Mouse (Mus musculus): Measurements from ENCODE around the gene Fam166b. TPM values are rescaled to one million over a fixed set of nuclear protein-coding genes. Genes with fewer than 3 reads are reported as not detected.

Fam166b gene
- total RNA-seq, 2 experiments from 2014 or later, result not detected

GRCm38 (mm10) chr4:43386932-43387331 lies 42.0 kb downstream of the Fam166b start:
- intact Hi-C loops (cut with DNase I; ENCODE audit: low total_unique reads), result no loop called here

GRCm38 (mm10) chr4:43384541-43384940 lies 44.4 kb downstream of the Fam166b start:
- DNase-seq, result no peak
- intact Hi-C loops (cut with DNase I; ENCODE audit: low total_unique reads), result loop anchor here (5.0 kb wide), 1 partner anchor 38 kb away; no protein-coding TSS in a partner anchor

More at GRCm38 (mm10) chr4:43386932-43387331, 42.0 kb downstream of the Fam166b start:
- DNase-seq, result no peak

GRCm38 (mm10) chr4:43384083-43384460 lies 44.9 kb downstream of the Fam166b start:
- intact Hi-C loops (cut with DNase I; ENCODE audit: low total_unique reads), result loop anchor here (5.0 kb wide), 1 partner anchor 38 kb away; no protein-coding TSS in a partner anchor
- DNase-seq, result no peak

- intact Hi-C loops (cut with DNase I; ENCODE audit: low total_unique reads), result loop anchor here (5.0 kb wide), 1 partner anchor 39 kb away; no protein-coding TSS in a partner anchor
- no peak for DNase-seq
These were observed 45.5 kb downstream of the Fam166b start for GRCm38 (mm10) chr4:43383246-43384082.

- DNase-seq, result no peak
- intact Hi-C loops (cut with DNase I; ENCODE audit: low total_unique reads), result loop anchor here (5.0 kb wide), 1 partner anchor 40 kb away; no protein-coding TSS in a partner anchor
These were observed 46.5 kb downstream of the Fam166b start for GRCm38 (mm10) chr4:43382155-43383020.

GRCm38 (mm10) chr4:43381408-43382154 lies 47.4 kb downstream of the Fam166b start, which contains the start of gene Rusc2:
Gene Rusc2 (plus strand): TSS chr4:43381979.
- intact Hi-C loops (cut with DNase I; ENCODE audit: low total_unique reads), result loop anchor here (5.0 kb wide), 1 partner anchor 41 kb away; no protein-coding TSS in a partner anchor

GRCm38 (mm10) chr4:43380951-43381350 lies 48.0 kb downstream of the Fam166b start:
- intact Hi-C loops (cut with DNase I; ENCODE audit: low total_unique reads), result loop anchor here (5.0 kb wide), 1 partner anchor 41 kb away; no protein-coding TSS in a partner anchor
- DNase-seq, result no peak

More at GRCm38 (mm10) chr4:43381408-43382154, 47.4 kb downstream of the Fam166b start, which contains the start of gene Rusc2:
- DNase-seq, result peak; percentile 91

- no peak for DNase-seq
- intact Hi-C loops (cut with DNase I; ENCODE audit: low total_unique reads), result no loop called here
These were observed 49.3 kb downstream of the Fam166b start for GRCm38 (mm10) chr4:43379601-43380000.

Other genes starting within 250 kb of the Fam166b start
- gene Atp8b5, start 162.0 kb downstream of the Fam166b start, total RNA-seq (2021), result under 1 TPM; 0.09 to 0.10 TPM
- 10 to 100 TPM; 19.6 to 20.6 TPM for gene Rusc2, start 47.2 kb downstream of the Fam166b start, total RNA-seq (2021)
- gene Tesk1, start 12.8 kb upstream of the Fam166b start, total RNA-seq (2021), result 10 to 100 TPM; 25.2 to 28.0 TPM
- gene Cd72, start 25.5 kb upstream of the Fam166b start, total RNA-seq (2021), result not detected
- not detected for gene Sit1, start 54.6 kb upstream of the Fam166b start, total RNA-seq (2021)
- 10 to 100 TPM; 25.7 to 25.9 TPM for gene Ccdc107, start 63.8 kb upstream of the Fam166b start, total RNA-seq (2021)
- 1 to 10 TPM; 1.3 to 1.6 TPM for gene Arhgef39, start 70.6 kb upstream of the Fam166b start, total RNA-seq (2021)
- 1 to 10 TPM; 2.1 to 2.9 TPM for gene Car9, start 77.8 kb upstream of the Fam166b start, total RNA-seq (2021)
- gene Tpm2, start 94.6 kb upstream of the Fam166b start, total RNA-seq (2021), result 1,000 to 10,000 TPM; 8,430 to 9,008 TPM
- 10 to 100 TPM; 38.7 to 45.6 TPM for gene Creb3, start 133.2 kb upstream of the Fam166b start, total RNA-seq (2021)
- gene Tln1, start 133.6 kb upstream of the Fam166b start, total RNA-seq (2021), result 10 to 100 TPM; 67.6 to 77.4 TPM
- 10 to 100 TPM; 21.9 to 22.3 TPM for gene Rgp1, start 149.6 kb upstream of the Fam166b start, total RNA-seq (2021)
- 1 to 10 TPM; 5.1 to 6.2 TPM for gene Gba2, start 149.7 kb upstream of the Fam166b start, total RNA-seq (2021)
- gene Msmp, start 155.4 kb upstream of the Fam166b start, total RNA-seq (2021), result under 1 TPM in 1 of 2 experiments, not detected in 1; 0.29 TPM
- 10 to 100 TPM; 29.5 to 31.4 TPM for gene Npr2, start 202.8 kb upstream of the Fam166b start, total RNA-seq (2021)
- not detected for gene Spag8, start 224.5 kb upstream of the Fam166b start, total RNA-seq (2021)
- 10 to 100 TPM; 48.5 to 53.8 TPM for gene Hint2, start 227.3 kb upstream of the Fam166b start, total RNA-seq (2021)
- 1 to 10 TPM; 8.2 to 9.7 TPM for gene Tmem8b, start 239.8 kb upstream of the Fam166b start, total RNA-seq (2021)
- gene Fam221b, start 240.0 kb upstream of the Fam166b start, total RNA-seq (2021), result under 1 TPM; 0.16 to 0.20 TPM

Data from gastrocnemius, postnatal 14 days (tissue).